Mouse (Mus musculus) urinary bladder, postnatal 25 days (tissue): ENCODE results near the gene Klrb1f.
"Not testable (repeated sequence)": the region's sequence is repeated elsewhere in the genome, so short reads cannot be mapped to it uniquely, and the experiment has no call there.

ENCODE experiments used
- DNase-seq: peaks from one replicate; pipeline ENCODE4 v3.0.0; 2022; ENCODE audit warnings: low spot score

Klrb1f gene

GRCm38 (mm10) chr6:129045601-129046000 lies at the start of gene Klrb1f:
Gene Klrb1f (plus strand): TSS chr6:129045901.
- no peak for DNase-seq

GRCm38 (mm10) chr6:128996054-128996767 lies 49.5 kb upstream of the Klrb1f start:
- no peak for DNase-seq

- no peak for DNase-seq
These were observed 48.8 kb upstream of the Klrb1f start for GRCm38 (mm10) chr6:128996768-128997442.

GRCm38 (mm10) chr6:129001392-129001791 lies 44.3 kb upstream of the Klrb1f start:
- no peak for DNase-seq

GRCm38 (mm10) chr6:129008552-129008951 lies 37.1 kb upstream of the Klrb1f start:
- no peak for DNase-seq

- DNase-seq: not testable (repeated sequence)
These were observed 35.7 kb upstream of the Klrb1f start for GRCm38 (mm10) chr6:129009846-129010504.

GRCm38 (mm10) chr6:129010505-129010873 lies 35.2 kb upstream of the Klrb1f start:
- no peak for DNase-seq

GRCm38 (mm10) chr6:129012012-129012411 lies 33.7 kb upstream of the Klrb1f start:
- not testable (repeated sequence) for DNase-seq

GRCm38 (mm10) chr6:129012966-129013365 lies 32.7 kb upstream of the Klrb1f start:
- DNase-seq: no peak

- no peak for DNase-seq
These were observed 31.9 kb upstream of the Klrb1f start for GRCm38 (mm10) chr6:129013762-129014276.

- no peak for DNase-seq
These were observed 31.3 kb upstream of the Klrb1f start for GRCm38 (mm10) chr6:129014399-129014798.

GRCm38 (mm10) chr6:129027451-129028248 lies 18.1 kb upstream of the Klrb1f start:
- no peak for DNase-seq

GRCm38 (mm10) chr6:129030175-129030824 lies 15.4 kb upstream of the Klrb1f start:
- no peak for DNase-seq

- DNase-seq: no peak
These were observed 14.7 kb upstream of the Klrb1f start for GRCm38 (mm10) chr6:129030964-129031363.

- no peak for DNase-seq
These were observed 12.3 kb upstream of the Klrb1f start for GRCm38 (mm10) chr6:129033397-129033796.

- no peak for DNase-seq
These were observed 10.7 kb upstream of the Klrb1f start for GRCm38 (mm10) chr6:129035017-129035416.

- DNase-seq: no peak
These were observed 9.4 kb upstream of the Klrb1f start for GRCm38 (mm10) chr6:129036326-129036725.

- no peak for DNase-seq
These were observed 8.7 kb upstream of the Klrb1f start for GRCm38 (mm10) chr6:129036890-129037463.

- DNase-seq: no peak
These were observed 4.2 kb upstream of the Klrb1f start for GRCm38 (mm10) chr6:129041470-129041869.

- no peak for DNase-seq
These were observed 3.2 kb upstream of the Klrb1f start for GRCm38 (mm10) chr6:129042470-129042869.

- DNase-seq: no peak
These were observed 2.7 kb downstream of the Klrb1f start for GRCm38 (mm10) chr6:129048381-129048780.
